Mouse (Mus musculus) MEL (cell line): Measurements from ENCODE around the gene Cluh. TPM values are rescaled to one million over a fixed set of nuclear protein-coding genes. Genes with fewer than 3 reads are reported as not detected.

Experiments
- DNase-seq: peaks from one replicate; pipeline ENCODE4 v3.0.0; 2011; ENCODE audit warnings: low read depth, low spot score
- H3K27ac ChIP-seq: 2 replicates; pipeline ENCODE4 v1.5.1; 2012; ENCODE audit warnings: low read depth, mild to moderate bottlenecking, control low read depth, low read length, moderate library complexity; ENCODE audit not compliant: control insufficient read depth
- H3K27me3 ChIP-seq, 2 experiments: fragments of 150-350 bp in 1 of 2; sonication (generic) in 1 of 2; 2 replicates each; pipeline ENCODE4 v1.6.1; 2012; ENCODE audit warnings: low read length in 2 of 2, mild to moderate bottlenecking in 2 of 2, improper control_type of control experiment in 1 of 2, moderate library complexity in 1 of 2; ENCODE audit not compliant: insufficient read depth in 2 of 2, control insufficient read depth in 1 of 2
- H3K36me3 ChIP-seq, 2 experiments: 2 replicates each; pipeline ENCODE4 v1.6.1; 2012 to 2014; ENCODE audit warnings: low read length in 2 of 2, improper control_type of control experiment in 1 of 2, inconsistent platforms in 1 of 2, mild to moderate bottlenecking in 1 of 2; ENCODE audit not compliant: insufficient read depth in 2 of 2, control insufficient read depth in 1 of 2
- H3K4me1 ChIP-seq, 2 experiments: fragments of 150-350 bp in 1 of 2; sonication (generic) in 1 of 2; 2 replicates each; pipeline ENCODE4 v1.6.1; 2012; ENCODE audit warnings: low read length in 2 of 2, improper control_type of control experiment in 1 of 2, mild to moderate bottlenecking in 1 of 2; ENCODE audit not compliant: insufficient read depth in 2 of 2, control insufficient read depth in 1 of 2
- H3K4me3 ChIP-seq, 2 experiments: fragments of 150-350 bp in 1 of 2; sonication (generic) in 1 of 2; 2 replicates each; pipeline ENCODE4 v1.5.1; 2012; ENCODE audit warnings: low read depth in 2 of 2, low read length in 2 of 2, mild to moderate bottlenecking in 2 of 2, moderate library complexity in 2 of 2, control low read depth in 1 of 2, improper control_type of control experiment in 1 of 2; ENCODE audit not compliant: control insufficient read depth in 1 of 2, insufficient read depth in 1 of 2
- H3K79me2 ChIP-seq: 2 replicates; pipeline ENCODE4 v1.6.1; 2012; ENCODE audit warnings: mild to moderate bottlenecking, low read length, moderate library complexity; ENCODE audit not compliant: control insufficient read depth, poor library complexity, insufficient read depth
- H3K9ac ChIP-seq: 2 replicates; pipeline ENCODE4 v1.6.1; 2012; ENCODE audit warnings: low read depth, mild to moderate bottlenecking, control low read depth, low read length, moderate library complexity; ENCODE audit not compliant: control insufficient read depth, poor library complexity, severe bottlenecking
- H3K9me3 ChIP-seq: fragments of 150-350 bp; sonication (generic); replicated peaks from 2 replicates; pipeline ENCODE4 v1.6.1; 2012; ENCODE audit warnings: mild to moderate bottlenecking, low read length, improper control_type of control experiment, moderate library complexity; ENCODE audit not compliant: insufficient read depth
- BHLHE40 ChIP-seq: IDR thresholded peaks from 2 replicates; pipeline ENCODE4 v1.6.1; 2012; ENCODE audit warnings: low read depth, mild to moderate bottlenecking, inconsistent platforms, low read length, improper control_type of control experiment, borderline replicate concordance
- CHD1 ChIP-seq: IDR thresholded peaks from 2 replicates; pipeline ENCODE4 v1.6.1; 2012; ENCODE audit warnings: low read depth, mild to moderate bottlenecking, inconsistent platforms, low read length, improper control_type of control experiment
- CHD2 ChIP-seq: IDR thresholded peaks from 2 replicates; pipeline ENCODE4 v1.6.1; 2011; ENCODE audit warnings: low read length, improper control_type of control experiment
- E2F4 ChIP-seq: IDR thresholded peaks from 2 replicates; pipeline ENCODE4 v1.6.1; 2011; ENCODE audit warnings: low read depth, low read length, improper control_type of control experiment, borderline replicate concordance
- ELF1 ChIP-seq: IDR thresholded peaks from 2 replicates; pipeline ENCODE4 v1.6.1; 2014; ENCODE audit warnings: low read depth, mild to moderate bottlenecking, inconsistent platforms, low read length, improper control_type of control experiment, moderate library complexity
- EP300 ChIP-seq, 2 experiments: IDR thresholded peaks; 2 replicates each; pipeline ENCODE4 v1.6.1; 2011; ENCODE audit warnings: improper control_type of control experiment in 2 of 2, low read length in 2 of 2, low read depth in 1 of 2, mild to moderate bottlenecking in 1 of 2
- ETS1 ChIP-seq: IDR thresholded peaks from 2 replicates; pipeline ENCODE4 v1.6.1; 2012; ENCODE audit warnings: low read depth, mild to moderate bottlenecking, inconsistent platforms, low read length, improper control_type of control experiment, moderate library complexity
- GABPA ChIP-seq: IDR thresholded peaks from 2 replicates; pipeline ENCODE4 v1.6.1; 2012; ENCODE audit warnings: low read depth, mild to moderate bottlenecking, inconsistent platforms, low read length, improper control_type of control experiment, moderate library complexity
- GATA1 ChIP-seq: IDR thresholded peaks from 2 replicates; pipeline ENCODE4 v1.6.1; 2011; ENCODE audit warnings: low read depth, low read length, improper control_type of control experiment
- HCFC1 ChIP-seq: IDR thresholded peaks from 2 replicates; pipeline ENCODE4 v1.6.1; 2012; ENCODE audit warnings: low read depth, mild to moderate bottlenecking, inconsistent platforms, low read length, improper control_type of control experiment, moderate library complexity
- JUND ChIP-seq: IDR thresholded peaks from 2 replicates; pipeline ENCODE4 v1.6.1; 2011; ENCODE audit warnings: low read depth, mild to moderate bottlenecking, improper control_type of control experiment, low read length
- KAT2A ChIP-seq: conservative IDR thresholded peaks from 2 replicates; pipeline ENCODE4 v1.6.1; 2012; ENCODE audit warnings: low read depth, low read length, improper control_type of control experiment, inconsistent platforms
- MAFK ChIP-seq: IDR thresholded peaks from 2 replicates; pipeline ENCODE4 v1.6.1; 2011; ENCODE audit warnings: low read depth, mild to moderate bottlenecking, low read length, improper control_type of control experiment, borderline replicate concordance
- MAX ChIP-seq: IDR thresholded peaks from 2 replicates; pipeline ENCODE4 v1.6.1; 2011; ENCODE audit warnings: low read length, improper control_type of control experiment
- MEF2A ChIP-seq: IDR thresholded peaks from 2 replicates; pipeline ENCODE4 v1.6.1; 2014; ENCODE audit warnings: low read depth, mild to moderate bottlenecking, inconsistent platforms, low read length, improper control_type of control experiment; ENCODE audit not compliant: poor library complexity, insufficient replicate concordance, severe bottlenecking; ENCODE audit errors: extremely low read depth
- MYB ChIP-seq: IDR thresholded peaks from 2 replicates; pipeline ENCODE4 v1.6.1; 2011; ENCODE audit warnings: mild to moderate bottlenecking, low read depth, low read length, improper control_type of control experiment
- MYC ChIP-seq: IDR thresholded peaks from 2 replicates; pipeline ENCODE4 v1.6.1; 2011; ENCODE audit warnings: low read depth, mild to moderate bottlenecking, low read length, improper control_type of control experiment, moderate library complexity
- NELFE ChIP-seq: IDR thresholded peaks from 2 replicates; pipeline ENCODE4 v1.6.1; 2011; ENCODE audit warnings: low read depth, low read length, improper control_type of control experiment
- NRF1 ChIP-seq: IDR thresholded peaks from 2 replicates; pipeline ENCODE4 v1.6.1; 2014; ENCODE audit warnings: low read depth, mild to moderate bottlenecking, inconsistent platforms, low read length, improper control_type of control experiment, moderate library complexity; ENCODE audit not compliant: poor library complexity, insufficient read depth, severe bottlenecking
- POLR2AphosphoS2 ChIP-seq: IDR thresholded peaks from 2 replicates; pipeline ENCODE4 v1.6.1; 2011; ENCODE audit warnings: low read length, improper control_type of control experiment
- POLR2AphosphoS5 ChIP-seq: IDR thresholded peaks from 2 replicates; pipeline ENCODE4 v1.6.1; 2012; ENCODE audit warnings: low read depth, borderline replicate concordance, mild to moderate bottlenecking, inconsistent platforms, low read length, moderate library complexity, mixed read lengths
- RAD21 ChIP-seq: IDR thresholded peaks from 2 replicates; pipeline ENCODE4 v1.6.1; 2011; ENCODE audit warnings: mild to moderate bottlenecking, low read depth, low read length, improper control_type of control experiment
- RCOR1 ChIP-seq: IDR thresholded peaks from 2 replicates; pipeline ENCODE4 v1.6.1; 2012; ENCODE audit warnings: low read depth, mild to moderate bottlenecking, inconsistent platforms, low read length, improper control_type of control experiment
- SIN3A ChIP-seq: IDR thresholded peaks from 2 replicates; pipeline ENCODE4 v1.6.1; 2012; ENCODE audit warnings: low read length, improper control_type of control experiment, inconsistent platforms
- SMC3 ChIP-seq: IDR thresholded peaks from 2 replicates; pipeline ENCODE4 v1.6.1; 2011; ENCODE audit warnings: low read depth, low read length, improper control_type of control experiment
- TAL1 ChIP-seq: IDR thresholded peaks from 2 replicates; pipeline ENCODE4 v1.6.1; 2012; ENCODE audit warnings: mild to moderate bottlenecking, inconsistent platforms, low read length, moderate library complexity, mixed read lengths
- TBP ChIP-seq: IDR thresholded peaks from 2 replicates; pipeline ENCODE4 v1.8.0; 2011; ENCODE audit warnings: low read depth, low read length, improper control_type of control experiment
- TCF12 ChIP-seq: IDR thresholded peaks from 2 replicates; pipeline ENCODE4 v1.6.1; 2014; ENCODE audit warnings: low read depth, mild to moderate bottlenecking, inconsistent platforms, low read length, improper control_type of control experiment, moderate library complexity
- UBTF ChIP-seq: IDR thresholded peaks from 2 replicates; pipeline ENCODE4 v1.6.1; 2012; ENCODE audit warnings: low read depth, mild to moderate bottlenecking, inconsistent platforms, low read length, improper control_type of control experiment, moderate library complexity, borderline replicate concordance; ENCODE audit not compliant: insufficient read depth
- USF1 ChIP-seq: IDR thresholded peaks from 2 replicates; pipeline ENCODE4 v1.6.1; 2014; ENCODE audit warnings: low read depth, mild to moderate bottlenecking, inconsistent platforms, low read length, improper control_type of control experiment, moderate library complexity
- USF2 ChIP-seq, 2 experiments: IDR thresholded peaks; 2 replicates each; pipeline ENCODE4 v1.6.1; 2011 to 2012; ENCODE audit warnings: improper control_type of control experiment in 2 of 2, low read length in 2 of 2, borderline replicate concordance in 1 of 2, inconsistent platforms in 1 of 2, low read depth in 1 of 2, mild to moderate bottlenecking in 1 of 2; ENCODE audit not compliant: insufficient read depth in 1 of 2
- ZC3H11A ChIP-seq: IDR thresholded peaks from 2 replicates; pipeline ENCODE4 v1.6.1; 2012; ENCODE audit warnings: low read depth, mild to moderate bottlenecking, inconsistent platforms, low read length, improper control_type of control experiment
- ZKSCAN1 ChIP-seq: IDR thresholded peaks from 2 replicates; pipeline ENCODE4 v1.6.1; 2012; ENCODE audit warnings: low read depth, mild to moderate bottlenecking, inconsistent platforms, low read length, improper control_type of control experiment, moderate library complexity
- ZMIZ1 ChIP-seq: IDR thresholded peaks from 2 replicates; pipeline ENCODE4 v1.6.1; 2012; ENCODE audit warnings: low read depth, mild to moderate bottlenecking, inconsistent platforms, low read length, improper control_type of control experiment, moderate library complexity
- ZNF384 ChIP-seq: IDR thresholded peaks from 2 replicates; pipeline ENCODE4 v1.6.1; 2012; ENCODE audit warnings: low read depth, mild to moderate bottlenecking, inconsistent platforms, low read length, improper control_type of control experiment
- polyA plus RNA-seq, 2 experiments: library from polyadenylated mRNA; stranded (reverse) in 1 of 2; unstranded in 1 of 2; fragments of >175 nt in 1 of 2; fragments of >200 nt in 1 of 2; gene quantifications; 2 replicates each; pipeline versions ENCODE4 v1.2.1 to v1.2.4; 2012; ENCODE audit warnings: low replicate concordance in 2 of 2, low read depth in 1 of 2; ENCODE audit not compliant: insufficient read length in 2 of 2, insufficient read depth in 1 of 2, missing spikeins in 1 of 2
- total RNA-seq: library from RNA; depleted of rRNA; stranded (reverse); fragments of 300-350 nt; gene quantifications from 2 replicates; pipeline ENCODE4 v1.2.3, GENCODE M21; 2012; rRNA removed

Gene Cluh
- total RNA-seq, result 107 and 115 TPM in 2 replicates
- 100 to 1,000 TPM in 1 of 2 experiments, 10 to 100 TPM in 1; 53.8 to 135 TPM for polyA plus RNA-seq

DNA sequence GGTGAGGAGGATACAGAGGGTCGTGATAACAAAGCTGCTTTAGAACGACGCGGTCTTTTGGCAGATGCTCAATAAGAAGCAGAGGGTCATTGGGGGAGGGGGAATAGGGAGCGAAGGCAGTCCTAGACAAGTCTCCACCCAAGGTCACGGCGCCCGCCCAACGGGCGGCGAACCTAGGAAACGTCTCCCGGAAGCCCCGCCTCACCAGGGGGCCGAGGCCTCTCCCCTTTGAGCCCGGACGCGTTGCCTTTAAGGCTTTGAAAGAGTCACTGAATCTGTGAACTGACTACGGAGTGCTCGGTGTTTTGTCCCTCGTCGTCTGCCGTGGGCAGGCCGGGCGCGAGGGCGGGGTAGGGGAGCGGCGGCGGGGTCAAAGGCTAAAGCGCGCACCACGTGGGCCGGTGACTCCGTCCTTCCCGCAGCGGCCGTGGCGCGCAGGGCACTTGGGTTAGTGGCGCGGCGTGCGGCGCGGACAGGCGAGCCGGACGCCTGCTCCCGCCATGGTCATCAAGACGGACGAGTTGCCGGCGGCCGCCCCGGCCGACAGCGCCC lies at the start of gene Cluh:
Cluh (plus strand) TSS at position 401 of the 552 bp plus-strand sequence.
- Histone ChIP-seq H3K27me3 (no peaks in the 10 kb centered on the region), H3K36me3 (peaks cover 1 to 34% of the 10 kb centered on the region in 2 experiments; a peak in 3 of 4 replicates), H3K9me3 (no peaks in the 10 kb centered on the region), H3K79me2 (peaks cover 49% of the 10 kb centered on the region), H3K4me3 (peak within 1 kb of the TSS; percentile 87 to 88), H3K9ac (peak within 1 kb of the TSS; percentile 87), H3K27ac (peak within 1 kb of the TSS; percentile 70), H3K4me1 (peaks cover 8 to 41% of the 10 kb centered on the region in 2 experiments; a peak in 3 of 4 replicates)
- DNase-seq, result peak; percentile 99
- TF ChIP-seq TCF12 (peak; percentile 53; the same call in 1 of the 2 replicates), UBTF (no peak), MYB (no peak), POLR2AphosphoS2 (no peak; the same call in 1 of the 2 replicates), KAT2A (peak; percentile 88), ZMIZ1 (no peak; the same call in 1 of the 2 replicates), RCOR1 (no peak), EP300 (IDR thresholded peaks at IDR 0.05; ENCODE audit: low read depth in 1 of 2, low read length in 2 of 2) (peak in 1 of 2 experiments; percentile 57; a peak in 2 of 4 replicates), USF1 (peak; percentile 96), E2F4 (no peak; the same call in 1 of the 2 replicates), POLR2AphosphoS5 (no peak), MAFK (no peak), ZC3H11A (no peak), JUND (no peak), MEF2A (no peak), ELF1 (peak; percentile 95), MAX (peak; percentile 90), GABPA (no peak), GATA1 (no peak), SMC3 (no peak), BHLHE40 (no peak), MYC (peak; percentile 92; the same call in 1 of the 2 replicates), CHD2 (peak; percentile 32), NRF1 (peak; percentile 43; the same call in 1 of the 2 replicates), TBP (no peak; the same call in 1 of the 2 replicates), USF2 (IDR thresholded peaks at IDR 0.05; ENCODE audit: borderline replicate concordance in 1 of 2, insufficient read depth in 1 of 2, low read depth in 1 of 2, low read length in 2 of 2) (peak in 1 of 2 experiments; percentile 73; a peak in 2 of 4 replicates), ZKSCAN1 (no peak), HCFC1 (peak; percentile 94), CHD1 (no peak), TAL1 (no peak), NELFE (peak; percentile 72), SIN3A (peak; percentile 100), ZNF384 (no peak), RAD21 (no peak), ETS1 (peak; percentile 71)
